Mouse (Mus musculus) ES-Bruce4 (cell line): ENCODE results near the gene Zdbf2.

ENCODE experiments used
- CTCF ChIP-seq: IDR thresholded peaks from one replicate; pipeline ENCODE4 v1.8.1; 2011; ENCODE audit warnings: low read depth, low read length
- POLR2A ChIP-seq: IDR thresholded peaks from one replicate; pipeline ENCODE4 v1.8.1; 2011; ENCODE audit warnings: low read length; ENCODE audit not compliant: insufficient read depth

DNA sequence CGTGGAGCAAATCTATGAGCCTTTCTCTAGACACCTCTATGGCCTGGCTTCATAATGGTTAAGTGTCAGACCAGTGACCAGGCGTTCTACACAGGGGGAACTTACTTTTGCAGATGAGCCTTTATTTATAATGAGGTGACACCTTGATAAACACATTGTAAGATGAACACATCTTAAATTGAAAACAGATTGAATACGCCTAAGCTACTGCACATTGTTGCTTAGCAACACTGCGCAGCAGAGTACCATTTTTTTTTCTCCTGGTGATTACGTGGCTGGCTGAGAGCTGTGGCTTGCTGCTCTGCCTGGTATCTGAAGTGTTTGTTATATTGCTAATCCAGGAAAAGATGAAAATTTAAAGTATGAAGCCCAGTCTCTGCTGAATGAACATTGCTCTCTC lies 17.0 kb upstream of the Zdbf2 start:
- TF ChIP-seq CTCF (no peak), POLR2A (no peak)
